Comparison of ENCODE assay signal across 18 mouse cellular contexts in the genomic region with DNA sequence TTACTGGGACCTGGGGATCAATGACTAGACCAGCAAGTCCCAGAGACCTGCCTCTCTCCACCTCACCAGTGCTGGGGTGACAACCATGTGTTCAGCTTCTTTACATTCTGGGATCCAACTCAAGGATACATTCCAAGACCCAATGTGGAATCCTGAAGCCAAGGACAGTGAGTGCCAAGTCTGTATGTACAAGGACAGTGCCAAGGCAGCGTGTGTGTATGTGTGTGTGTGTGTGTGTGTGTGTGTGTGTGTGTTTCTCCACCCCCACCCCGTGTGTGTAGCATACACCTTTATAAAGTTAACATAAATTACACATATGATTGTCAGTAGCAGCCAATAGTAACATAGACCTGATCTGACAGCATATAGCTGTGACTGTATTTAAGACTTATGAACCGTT. TPM values are rescaled to one million over a fixed set of nuclear protein-coding genes. Genes with fewer than 3 reads are reported as not detected.
DNase-seq lines count a peak whose midpoint lies in the region; ATAC-seq and TF ChIP-seq lines count a peak whose summit lies in the region.
"Had no signal": no experiment of that assay in that cellular context is flagged by ENCODE, and none has a peak within 500 bp of the region (broad histone marks: within the 10 kb centered on the region; RNA-seq: fewer than 3 reads in every experiment).

No protein-coding gene starts in this region.

- H3K4me2 ChIP-seq in forebrain, embryonic 14.5 days (ENCODE audit: low read length), result no peak overlapping the region
- no peak overlapping the region for H3K4me2 ChIP-seq in forebrain, embryonic 11.5 days (ENCODE audit: low read depth, low read length, severe bottlenecking)
- H3K4me2 ChIP-seq in heart, embryonic 11.5 days, result peak overlapping the region; percentile 4; the same call in 1 of the 2 replicates
- peak overlapping the region; percentile 29; the same call in 1 of the 2 replicates for H3K4me2 ChIP-seq in heart, embryonic 15.5 days
- no peak overlapping the region for H3K4me2 ChIP-seq in forebrain, embryonic 16.5 days (ENCODE audit: low read length)
- H3K4me2 ChIP-seq: embryonic facial prominence, embryonic 15.5 days; hindbrain, embryonic 12.5 days had no signal

- WGBS in forebrain, embryonic 14.5 days, result 83% methylated on average over 3 of the region's 3 CpGs
- 97% methylated on average over 3 of the region's 3 CpGs for WGBS in forebrain, embryonic 11.5 days
- WGBS in heart, embryonic 11.5 days (ENCODE audit: insufficient replicate concordance), result 90% methylated on average over 3 of the region's 3 CpGs
- WGBS in heart, embryonic 15.5 days, result 80% methylated on average over 3 of the region's 3 CpGs
- WGBS in heart, adult 2 months, result 89% methylated on average over 3 of the region's 3 CpGs
- 90% methylated on average over 3 of the region's 3 CpGs for WGBS in forebrain, embryonic 16.5 days

- TF ChIP-seq EP300 in heart, adult 2 months (IDR thresholded peaks at IDR 0.05; ENCODE audit: insufficient read depth, low read depth, low read length), result no peak

- no peak overlapping the region for H3K27ac ChIP-seq in forebrain, embryonic 14.5 days (ENCODE audit: low read depth, low read length)
- H3K27ac ChIP-seq in forebrain, embryonic 11.5 days (ENCODE audit: low read depth, low read length), result no peak overlapping the region
- H3K27ac ChIP-seq in heart, embryonic 11.5 days (ENCODE audit: low read depth, low read length), result peak overlapping the region; percentile 41
- H3K27ac ChIP-seq in heart, embryonic 15.5 days, result peak overlapping the region; percentile 90
- H3K27ac ChIP-seq in heart, adult 2 months, result no peak overlapping the region
- no peak overlapping the region for H3K27ac ChIP-seq in forebrain, embryonic 16.5 days (ENCODE audit: low read length)
- H3K27ac ChIP-seq: hindbrain, embryonic 12.5 days had no signal

- no peak for TF ChIP-seq POLR2A in heart, adult 2 months (IDR thresholded peaks at IDR 0.05; ENCODE audit: insufficient read depth, low read depth, low read length)

- H3K36me3 ChIP-seq in forebrain, embryonic 14.5 days (ENCODE audit: control insufficient read depth, insufficient read depth, low read length), result peaks cover 45% of the 10 kb centered on the region
- H3K36me3 ChIP-seq in forebrain, embryonic 11.5 days (ENCODE audit: control insufficient read depth, insufficient read depth, low read length), result peaks cover 10% of the 10 kb centered on the region; the same call in 1 of the 2 replicates
- H3K36me3 ChIP-seq in heart, embryonic 11.5 days (ENCODE audit: control insufficient read depth, insufficient read depth, low read length), result peaks cover 20% of the 10 kb centered on the region
- H3K36me3 ChIP-seq in heart, embryonic 15.5 days, result peaks cover 37% of the 10 kb centered on the region
- H3K36me3 ChIP-seq in heart, adult 2 months (ENCODE audit: control insufficient read depth, insufficient read depth, low read length), result 0 out of 2 replicates have a peak, but pooled peaks cover 3% of the 10 kb centered on the region
- peaks cover 3% of the 10 kb centered on the region; the same call in 1 of the 2 replicates for H3K36me3 ChIP-seq in forebrain, embryonic 16.5 days (ENCODE audit: control insufficient read depth, insufficient read depth)

- peak; percentile 45; the same call in 1 of the 2 replicates for ATAC-seq in forebrain, embryonic 14.5 days
- no peak for ATAC-seq in forebrain, embryonic 11.5 days (replicated peaks; ENCODE audit: low FRiP score)
- ATAC-seq in heart, embryonic 11.5 days (replicated peaks; ENCODE audit: insufficient number of reproducible peaks, low FRiP score, low TSS enrichment), result no peak
- no peak for ATAC-seq in heart, embryonic 15.5 days (replicated peaks; ENCODE audit: insufficient number of reproducible peaks, insufficient read depth, low FRiP score, low read depth)
- ATAC-seq in forebrain, embryonic 16.5 days, result peak; percentile 51
- ATAC-seq: inflammation-experienced regulatory T-cells, adult 6 months; intestine, postnatal 0 days had no signal

- peaks cover 3% of the 10 kb centered on the region for H3K79me2 ChIP-seq in heart, adult 2 months (replicated peaks; ENCODE audit: control insufficient read depth, insufficient read depth, low read length)

- TF ChIP-seq CTCF in heart, adult 2 months (IDR thresholded peaks at IDR 0.05), result no peak

- no peak overlapping the region for H3K4me3 ChIP-seq in forebrain, embryonic 14.5 days (ENCODE audit: low read depth, low read length)
- H3K4me3 ChIP-seq in forebrain, embryonic 11.5 days (ENCODE audit: low read depth, low read length), result no peak overlapping the region
- no peak overlapping the region for H3K4me3 ChIP-seq in heart, embryonic 11.5 days (ENCODE audit: low read depth, low read length)
- H3K4me3 ChIP-seq in heart, embryonic 15.5 days, result no peak overlapping the region
- H3K4me3 ChIP-seq in heart, adult 2 months, result no peak overlapping the region
- H3K4me3 ChIP-seq in forebrain, embryonic 16.5 days (replicated peaks; ENCODE audit: low read length), result no peak overlapping the region
- H3K4me3 ChIP-seq: embryonic facial prominence, embryonic 15.5 days; erythroblast, embryonic 14.5 days; hindbrain, embryonic 12.5 days had no signal

- H3K9ac ChIP-seq in forebrain, embryonic 14.5 days (ENCODE audit: low read length), result no peak overlapping the region
- H3K9ac ChIP-seq in forebrain, embryonic 11.5 days (ENCODE audit: low read length), result no peak overlapping the region
- H3K9ac ChIP-seq in heart, embryonic 11.5 days (ENCODE audit: low read depth, low read length), result no peak overlapping the region
- H3K9ac ChIP-seq in heart, embryonic 15.5 days, result no peak overlapping the region; the same call in 1 of the 2 replicates
- no peak overlapping the region for H3K9ac ChIP-seq in heart, adult 2 months (ENCODE audit: low read depth, low read length)
- no peak overlapping the region for H3K9ac ChIP-seq in forebrain, embryonic 16.5 days (replicated peaks; ENCODE audit: low read depth, low read length)
- H3K9ac ChIP-seq: embryonic facial prominence, embryonic 15.5 days; hindbrain, embryonic 12.5 days had no signal

- no peaks in the 10 kb centered on the region for H3K27me3 ChIP-seq in forebrain, embryonic 14.5 days (replicated peaks; ENCODE audit: control insufficient read depth, insufficient read depth, low read length)
- no peaks in the 10 kb centered on the region for H3K27me3 ChIP-seq in forebrain, embryonic 11.5 days (ENCODE audit: control insufficient read depth, insufficient read depth, low read length)
- H3K27me3 ChIP-seq in heart, embryonic 11.5 days (ENCODE audit: control insufficient read depth, insufficient read depth, low read length), result no peaks in the 10 kb centered on the region
- H3K27me3 ChIP-seq in heart, embryonic 15.5 days, result no peaks in the 10 kb centered on the region
- H3K27me3 ChIP-seq in heart, adult 2 months (ENCODE audit: control insufficient read depth, insufficient read depth, low read length), result no peaks in the 10 kb centered on the region
- H3K27me3 ChIP-seq in forebrain, embryonic 16.5 days (replicated peaks; ENCODE audit: control insufficient read depth, insufficient read depth, low read length), result no peaks in the 10 kb centered on the region
- H3K27me3 ChIP-seq: embryonic facial prominence, embryonic 15.5 days; hindbrain, embryonic 12.5 days had no signal

- no peak for DNase-seq in forebrain, embryonic 14.5 days (ENCODE audit: low spot score)
- DNase-seq in forebrain, embryonic 11.5 days (ENCODE audit: low spot score), result no peak
- DNase-seq in heart, adult 9 months (ENCODE audit: low spot score in 2 of 2), result no peak
- no peak for DNase-seq in heart, adult 2 months
- no peak for DNase-seq in thymus, adult 18-20 months
- DNase-seq: adrenal gland, postnatal 10 days; cerebellum, adult 11 months; cerebellum, adult 8-10 months; embryo, embryonic 11 days; kidney, adult 8-10 months had no signal

- no peaks in the 10 kb centered on the region for H3K4me1 ChIP-seq in forebrain, embryonic 14.5 days (ENCODE audit: control insufficient read depth, insufficient read depth, low read length)
- no peaks in the 10 kb centered on the region for H3K4me1 ChIP-seq in forebrain, embryonic 11.5 days (replicated peaks; ENCODE audit: control insufficient read depth, insufficient read depth, low read length)
- peaks cover 30% of the 10 kb centered on the region for H3K4me1 ChIP-seq in heart, embryonic 11.5 days (ENCODE audit: control insufficient read depth, insufficient read depth, low read length)
- H3K4me1 ChIP-seq in heart, embryonic 15.5 days (replicated peaks), result peaks cover 46% of the 10 kb centered on the region
- H3K4me1 ChIP-seq in heart, adult 2 months (ENCODE audit: control insufficient read depth, insufficient read depth, low read length), result peaks cover 7% of the 10 kb centered on the region
- no peaks in the 10 kb centered on the region for H3K4me1 ChIP-seq in forebrain, embryonic 16.5 days (replicated peaks; ENCODE audit: control insufficient read depth, insufficient read depth, low read length)
- H3K4me1 ChIP-seq: hindbrain, embryonic 12.5 days had no signal

- H3K9me3 ChIP-seq in forebrain, embryonic 14.5 days (replicated peaks; ENCODE audit: control insufficient read depth, low read length), result no peaks in the 10 kb centered on the region
- no peaks in the 10 kb centered on the region for H3K9me3 ChIP-seq in forebrain, embryonic 11.5 days (ENCODE audit: control insufficient read depth, low read length)
- H3K9me3 ChIP-seq in heart, embryonic 11.5 days (replicated peaks; ENCODE audit: control insufficient read depth, low read length), result no peaks in the 10 kb centered on the region
- no peaks in the 10 kb centered on the region for H3K9me3 ChIP-seq in heart, embryonic 15.5 days (replicated peaks)
- H3K9me3 ChIP-seq in forebrain, embryonic 16.5 days (ENCODE audit: control insufficient read depth, low read length), result no peaks in the 10 kb centered on the region
- H3K9me3 ChIP-seq: embryonic facial prominence, embryonic 15.5 days; hindbrain, embryonic 12.5 days had no signal

- intact Hi-C loops in heart, adult 2 months (cut with DNase I), result no loop called here

RNA-seq across cellular contexts. Expression of a gene that starts 49.0 kb away (rescaled TPM):
- polyA plus RNA-seq in forebrain, embryonic 14.5 days (2014; fragmentation: Nextera tagmentation; extraction: Ambion mirVana), result 9.9 and 10.9 TPM in 2 replicates
- polyA plus RNA-seq in forebrain, embryonic 11.5 days (2014; fragmentation: Nextera tagmentation; extraction: Ambion mirVana), result 19.1 and 19.4 TPM in 2 replicates
- polyA plus RNA-seq in heart, embryonic 11.5 days (2014; fragmentation: Nextera tagmentation; extraction: Ambion mirVana), result 21.3 and 23.8 TPM in 2 replicates
- 16.1 and 19.6 TPM in 2 replicates for polyA plus RNA-seq in heart, embryonic 15.5 days (2015; fragmentation: Nextera tagmentation; extraction: Ambion mirVana)
- total RNA-seq in heart, adult 2 months (2021), result 10 to 100 TPM; 58.3 to 59.5 TPM
- 27.4 and 41.1 TPM in 2 replicates for polyA plus RNA-seq in heart, adult 2 months (2012; rRNA removed)
- polyA plus RNA-seq in forebrain, embryonic 16.5 days (2015; fragmentation: Nextera tagmentation; extraction: Ambion mirVana), result 9.9 and 10.4 TPM in 2 replicates

Comparison
In these comparisons a context has a peak if more than half of its experiments do, and no peak if none do; other contexts are left out.
1. ATAC-seq: peak in forebrain, embryonic 14.5 days (single experiment) and forebrain, embryonic 16.5 days (single experiment); none in forebrain, embryonic 11.5 days (single experiment), heart, embryonic 11.5 days (single experiment) and heart, embryonic 15.5 days (single experiment).
2. H3K27ac ChIP-seq: peak in heart, embryonic 11.5 days (single experiment) and heart, embryonic 15.5 days (single experiment); none in forebrain, embryonic 14.5 days (single experiment), forebrain, embryonic 11.5 days (single experiment), heart, adult 2 months (single experiment) and forebrain, embryonic 16.5 days (single experiment).
3. H3K4me2 ChIP-seq: peak in heart, embryonic 11.5 days (single experiment) and heart, embryonic 15.5 days (single experiment); none in forebrain, embryonic 14.5 days (single experiment), forebrain, embryonic 11.5 days (single experiment) and forebrain, embryonic 16.5 days (single experiment).